Mouse (Mus musculus) midbrain, embryonic 16.5 days (tissue): ENCODE results near the gene Ctnna2. TPM values are rescaled to one million over a fixed set of nuclear protein-coding genes. Genes with fewer than 3 reads are reported as not detected.
A peak's percentile ranks its signal among the peaks of the same experiment; 100 is the strongest.

Source experiments
- ATAC-seq: fragments of 200-750 bp; cut with Nextera tagmentation; 2 replicates; pipeline ENCODE4 v1.8.0; 2017; ENCODE audit warnings: moderate TSS enrichment
- H3K27ac ChIP-seq: fragments of 300-500 bp; sonication (generic); 2 replicates; pipeline ENCODE4 v1.5.1; 2014; ENCODE audit warnings: mild to moderate bottlenecking, low read length, mixed read lengths
- H3K27me3 ChIP-seq: fragments of 300-500 bp; sonication (generic); 2 replicates; pipeline ENCODE4 v1.6.1; 2014; ENCODE audit warnings: low read depth, low read length, mixed read lengths; ENCODE audit not compliant: control insufficient read depth, insufficient read depth
- H3K36me3 ChIP-seq: fragments of 300-500 bp; sonication (generic); 2 replicates; pipeline ENCODE4 v1.6.1; 2014; ENCODE audit warnings: mild to moderate bottlenecking, low read length, moderate library complexity, mixed read lengths; ENCODE audit not compliant: control insufficient read depth, insufficient read depth
- H3K4me1 ChIP-seq: fragments of 300-500 bp; sonication (generic); 2 replicates; pipeline ENCODE4 v1.6.1; 2014; ENCODE audit warnings: mild to moderate bottlenecking, low read length, mixed read lengths; ENCODE audit not compliant: control insufficient read depth, insufficient read depth
- H3K4me2 ChIP-seq: fragments of 300-500 bp; sonication (generic); 2 replicates; pipeline ENCODE4 v1.6.1; 2014; ENCODE audit warnings: mild to moderate bottlenecking, low read length, mixed read lengths
- H3K4me3 ChIP-seq: fragments of 300-500 bp; sonication (generic); 2 replicates; pipeline ENCODE4 v1.5.1; 2014; ENCODE audit warnings: low read depth, mild to moderate bottlenecking, low read length, moderate library complexity, mixed read lengths
- H3K9ac ChIP-seq: fragments of 300-500 bp; sonication (generic); 2 replicates; pipeline ENCODE4 v1.6.1; 2014; ENCODE audit warnings: low read depth, low read length, mixed read lengths
- H3K9me3 ChIP-seq: fragments of 300-500 bp; sonication (generic); replicated peaks from 2 replicates; pipeline ENCODE4 v1.6.1; 2014; ENCODE audit warnings: mild to moderate bottlenecking, low read length, mixed read lengths; ENCODE audit not compliant: control insufficient read depth, poor library complexity, severe bottlenecking
- WGBS: fragments of 180-500 bp; shearing (Covaris S2); extraction: QIAGEN DNeasy Blood & Tissue Kit; methylation state at CpG from one replicate; pipeline ENCODE4 v1.1.7; 2014; 5-methylcytosine and 5-hydroxymethylcytosine counted together
- polyA plus RNA-seq: library from polyadenylated mRNA; unstranded; fragments of >200 nt; fragmentation: Nextera tagmentation; extraction: Ambion mirVana; gene quantifications from 2 replicates; pipeline ENCODE4 v1.2.1, GENCODE M21; 2015

Ctnna2 gene
- polyA plus RNA-seq, 1 experiment from 2014 or later: 146 TPM

DNA sequence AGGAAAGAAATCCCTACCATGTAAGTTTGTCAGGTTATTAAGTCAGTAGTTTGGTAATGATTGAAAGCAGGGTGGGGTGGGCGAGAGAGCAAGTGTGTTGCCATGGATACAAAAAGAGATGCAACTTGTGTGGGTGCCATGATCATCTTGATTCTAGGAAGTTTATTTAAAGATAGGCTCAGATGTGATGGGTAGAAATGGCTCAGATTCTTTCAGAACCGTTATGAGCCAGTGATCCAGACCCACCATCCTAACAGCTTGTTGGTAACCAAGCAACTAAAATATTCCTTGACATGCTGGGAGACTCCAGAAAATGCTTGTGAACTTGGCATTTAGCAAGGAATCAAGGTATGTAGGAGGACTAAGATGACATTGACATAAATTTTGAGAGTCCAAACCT, 521.6 kb downstream of the Ctnna2 start:
- Histone ChIP-seq H3K27me3 (no peaks in the 10 kb centered on the region), H3K9ac (no peak overlapping the region), H3K9me3 (no peaks in the 10 kb centered on the region), H3K4me3 (no peak overlapping the region), H3K36me3 (no peaks in the 10 kb centered on the region), H3K4me1 (no peaks in the 10 kb centered on the region), H3K27ac (no peak overlapping the region), H3K4me2 (no peak overlapping the region)
- no peak for ATAC-seq
- 81% methylated on average over 2 of the region's 2 CpGs for WGBS

GRCm38 (mm10) chr6:77446861-77447260, 532.6 kb downstream of the Ctnna2 start:
- Histone ChIP-seq H3K4me1 (peaks cover 7% of the 10 kb centered on the region), H3K27me3 (no peaks in the 10 kb centered on the region), H3K4me3 (no peak overlapping the region), H3K9ac (no peak overlapping the region), H3K4me2 (no peak overlapping the region), H3K27ac (no peak overlapping the region), H3K9me3 (no peaks in the 10 kb centered on the region), H3K36me3 (no peaks in the 10 kb centered on the region)
- no peak for ATAC-seq
- 89% methylated on average over 1 of the region's 1 CpGs for WGBS

- Histone ChIP-seq H3K4me2 (no peak overlapping the region), H3K9me3 (no peaks in the 10 kb centered on the region), H3K27ac (no peak overlapping the region), H3K27me3 (no peaks in the 10 kb centered on the region), H3K4me3 (no peak overlapping the region), H3K9ac (no peak overlapping the region), H3K4me1 (peaks cover 8% of the 10 kb centered on the region), H3K36me3 (no peaks in the 10 kb centered on the region)
- WGBS: 91% methylated on average over 11 of the region's 11 CpGs
- ATAC-seq: no peak
Measured at GRCm38 (mm10) chr6:77443906-77444305, 535.6 kb downstream of the Ctnna2 start.

DNA sequence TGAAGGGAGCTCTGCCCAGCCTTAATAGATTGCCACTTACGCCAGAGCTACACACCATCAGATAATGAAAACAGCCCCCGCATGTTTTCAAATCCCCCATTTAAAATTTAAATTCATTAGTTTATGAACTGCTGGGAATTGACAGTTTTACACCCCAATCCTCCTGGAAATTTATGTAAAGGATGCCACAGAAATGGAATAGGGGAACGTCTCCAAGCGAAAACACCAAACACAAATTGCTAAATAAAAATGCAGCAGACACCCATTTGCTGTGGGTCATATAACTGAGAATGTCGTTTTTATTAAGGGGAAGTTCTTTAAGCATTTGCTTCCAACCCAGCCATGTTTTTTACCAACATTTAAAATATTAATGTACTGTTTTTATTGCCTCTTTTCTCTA, 538.4 kb downstream of the Ctnna2 start:
- Histone ChIP-seq H3K9me3 (no peaks in the 10 kb centered on the region), H3K27ac (0 out of 2 replicates have a peak overlapping the region, but pooled peaks have one; percentile 31), H3K27me3 (no peaks in the 10 kb centered on the region), H3K9ac (no peak overlapping the region), H3K4me1 (peaks cover 8% of the 10 kb centered on the region), H3K36me3 (no peaks in the 10 kb centered on the region), H3K4me3 (no peak overlapping the region), H3K4me2 (no peak overlapping the region)
- whole genome bisulfite sequencing: 61% methylated on average over 5 of the region's 5 CpGs
- ATAC-seq: no peak

DNA sequence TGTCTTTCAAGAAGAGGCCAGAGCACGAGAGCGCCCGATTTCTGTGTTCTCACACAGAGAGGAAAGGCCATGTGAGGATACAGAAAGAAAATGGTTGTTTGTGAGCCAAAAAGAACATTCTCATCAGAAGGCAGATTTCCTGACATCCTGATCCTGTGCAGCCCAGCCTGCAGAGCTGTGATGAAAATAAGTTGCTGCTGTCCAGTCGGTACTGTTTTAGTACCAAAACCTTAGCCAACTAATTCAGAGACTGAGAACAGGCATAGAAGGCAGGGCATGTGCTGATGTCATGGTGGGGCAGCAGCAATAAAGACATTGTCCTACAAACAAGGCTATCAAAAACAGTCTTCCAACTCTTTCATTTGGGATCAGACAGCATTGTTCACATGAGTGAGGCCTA, 549.1 kb downstream of the Ctnna2 start:
- H3K9ac ChIP-seq: no peak overlapping the region
- H3K9me3 ChIP-seq: no peaks in the 10 kb centered on the region
- no peak overlapping the region for H3K4me2 ChIP-seq
- H3K27ac ChIP-seq: no peak overlapping the region
- H3K27me3 ChIP-seq: no peaks in the 10 kb centered on the region
- no peak overlapping the region for H3K4me3 ChIP-seq
- ATAC-seq: no peak
- H3K36me3 ChIP-seq: no peaks in the 10 kb centered on the region; the same call in 1 of the 2 replicates
- 85% methylated on average over 4 of the region's 4 CpGs for WGBS
- no peaks in the 10 kb centered on the region for H3K4me1 ChIP-seq

DNA sequence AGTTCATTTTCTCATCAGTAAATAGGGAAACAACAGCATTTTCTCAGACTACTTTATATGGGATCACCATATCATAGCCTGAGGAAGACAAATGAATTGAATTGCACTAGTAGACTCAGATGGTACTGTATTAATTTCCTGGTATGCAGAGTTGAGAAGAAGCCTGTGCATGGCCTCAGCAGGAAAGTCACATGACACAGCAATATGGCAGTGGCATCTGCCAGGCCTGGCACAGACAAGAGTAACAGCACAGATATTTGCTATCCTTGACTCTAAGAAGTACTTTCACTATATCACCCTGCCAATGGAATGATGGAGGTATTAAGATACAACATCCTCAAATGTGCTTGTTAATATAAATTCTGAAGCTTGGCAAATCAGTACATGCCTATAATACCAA, 553.8 kb downstream of the Ctnna2 start:
- H3K4me2 ChIP-seq: no peak overlapping the region
- H3K27me3 ChIP-seq: no peaks in the 10 kb centered on the region
- ATAC-seq: no peak
- H3K9ac ChIP-seq: no peak overlapping the region
- H3K4me1 ChIP-seq: no peaks in the 10 kb centered on the region
- no peaks in the 10 kb centered on the region for H3K36me3 ChIP-seq
- no peak overlapping the region for H3K27ac ChIP-seq
- no peak overlapping the region for H3K4me3 ChIP-seq
- no peaks in the 10 kb centered on the region for H3K9me3 ChIP-seq

DNA sequence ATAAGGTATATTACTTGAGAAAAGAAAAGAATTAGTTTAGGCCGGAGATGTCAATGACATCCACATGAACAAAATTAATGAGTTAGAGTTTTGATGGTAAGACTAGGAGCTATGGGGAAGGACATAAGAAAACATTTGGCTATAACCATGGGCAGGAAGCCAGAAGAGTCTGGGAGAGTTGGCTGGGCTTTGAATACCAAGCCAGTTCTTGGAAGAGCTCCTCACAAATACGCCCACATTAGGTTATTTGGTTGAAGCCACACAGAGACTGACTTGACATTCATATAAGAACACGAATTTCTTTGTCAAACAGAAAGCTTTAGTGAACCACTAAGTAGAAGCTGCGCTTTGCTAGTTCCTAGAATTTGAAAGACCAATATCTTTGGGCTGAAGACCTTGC, 554.7 kb downstream of the Ctnna2 start:
- Histone ChIP-seq H3K4me1 (no peaks in the 10 kb centered on the region), H3K9me3 (no peaks in the 10 kb centered on the region), H3K4me2 (no peak overlapping the region), H3K27ac (no peak overlapping the region), H3K27me3 (no peaks in the 10 kb centered on the region), H3K9ac (no peak overlapping the region), H3K36me3 (no peaks in the 10 kb centered on the region), H3K4me3 (no peak overlapping the region)
- WGBS: 87% methylated on average over 4 of the region's 4 CpGs
- no peak for ATAC-seq

DNA sequence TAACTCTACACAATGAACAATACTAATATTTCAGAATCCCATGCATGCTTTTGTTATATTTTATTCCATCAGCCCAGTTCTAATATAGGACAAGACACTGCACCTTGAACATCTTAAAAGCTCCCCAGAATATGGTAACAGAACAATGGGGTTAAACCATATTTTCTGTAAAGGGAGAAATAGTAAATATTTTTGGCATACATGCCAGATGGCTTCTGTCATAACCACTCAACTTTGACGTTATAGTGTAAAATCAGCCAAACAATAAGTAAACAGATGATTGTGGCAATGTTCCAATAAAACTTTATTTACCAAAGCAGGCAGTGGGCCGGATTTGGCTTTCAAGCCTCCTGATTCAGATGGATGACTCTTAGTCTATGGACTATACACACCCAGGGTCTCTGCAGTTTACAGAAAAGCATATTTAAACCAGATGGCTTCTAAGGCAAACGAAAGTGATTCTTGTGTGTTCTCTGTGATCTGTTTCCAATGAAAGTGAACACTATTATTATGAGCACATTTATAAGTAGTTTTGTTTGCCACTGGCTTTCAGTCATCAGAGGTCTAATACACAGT, 557.8 kb downstream of the Ctnna2 start:
- 80% methylated on average over 3 of the region's 3 CpGs for WGBS
- Histone ChIP-seq H3K4me3 (no peak overlapping the region), H3K9ac (no peak overlapping the region), H3K36me3 (no peaks in the 10 kb centered on the region), H3K4me2 (no peak overlapping the region), H3K27ac (no peak overlapping the region), H3K27me3 (no peaks in the 10 kb centered on the region), H3K9me3 (no peaks in the 10 kb centered on the region), H3K4me1 (no peaks in the 10 kb centered on the region)
- no peak for ATAC-seq

DNA sequence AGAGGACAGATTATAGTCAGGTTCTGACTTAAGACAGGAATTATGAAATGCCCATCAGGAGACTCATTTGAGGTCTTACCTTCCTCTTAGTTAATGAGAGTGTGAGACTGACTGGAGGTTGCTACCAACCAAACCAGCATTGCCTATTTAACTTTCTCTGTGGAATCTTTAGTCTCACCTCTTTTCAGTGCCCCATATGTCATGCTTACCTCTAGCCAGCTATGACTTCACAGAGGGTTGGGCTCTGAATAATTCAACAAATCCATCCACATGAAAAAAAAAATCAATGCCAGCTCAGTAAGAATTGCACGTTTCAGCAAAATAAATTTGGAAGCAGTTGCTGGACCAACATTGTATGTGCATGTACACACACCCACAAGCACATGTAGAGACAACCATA, 562.5 kb downstream of the Ctnna2 start:
- Histone ChIP-seq H3K4me3 (no peak overlapping the region), H3K27me3 (no peaks in the 10 kb centered on the region), H3K36me3 (no peaks in the 10 kb centered on the region), H3K27ac (no peak overlapping the region), H3K4me2 (no peak overlapping the region), H3K4me1 (no peaks in the 10 kb centered on the region), H3K9me3 (no peaks in the 10 kb centered on the region), H3K9ac (no peak overlapping the region)
- WGBS: 50% methylated on average over 1 of the region's 1 CpGs
- ATAC-seq: no peak
